Mouse (Mus musculus): ENCODE measurements around the gene Rin2. TPM values are rescaled to one million over a fixed set of nuclear protein-coding genes. Genes with fewer than 3 reads are reported as not detected.

The Rin2 gene
- polyA plus RNA-seq, 2 experiments, result 38.1 to 49.7 TPM

GRCm38 (mm10) chr2:145730905-145731304, 55.9 kb downstream of the Rin2 start:
- H3K4me2 ChIP-seq (replicated peaks; ENCODE audit: low read depth, low read length, severe bottlenecking), result no peak overlapping the region
- no peaks in the 10 kb centered on the region for H3K36me3 ChIP-seq (ENCODE audit: control insufficient read depth, insufficient read depth, low read length)
- no peak overlapping the region for H3K9ac ChIP-seq (ENCODE audit: low read depth, low read length, severe bottlenecking)
- no peak overlapping the region for H3K4me3 ChIP-seq (replicated peaks; ENCODE audit: low read length)
- no peak overlapping the region for H3K27ac ChIP-seq (replicated peaks; ENCODE audit: low read depth, low read length)
- ATAC-seq (ENCODE audit: low FRiP score, low read depth) (no peak), DNase-seq (ENCODE audit: low spot score) (no peak)
- no peaks in the 10 kb centered on the region for H3K27me3 ChIP-seq (ENCODE audit: control insufficient read depth, insufficient read depth, low read length)
- WGBS, result 86% methylated on average over 7 of the region's 7 CpGs
- H3K4me1 ChIP-seq (ENCODE audit: control insufficient read depth, insufficient read depth, low read length), result peaks cover 7% of the 10 kb centered on the region; the same call in 1 of the 2 replicates
- no peaks in the 10 kb centered on the region for H3K9me3 ChIP-seq (ENCODE audit: control insufficient read depth, low read length)
- no peak for TF ChIP-seq POLR2A (IDR thresholded peaks at IDR 0.05; ENCODE audit: borderline replicate concordance, extremely low read depth, insufficient read depth, insufficient read length)

DNA sequence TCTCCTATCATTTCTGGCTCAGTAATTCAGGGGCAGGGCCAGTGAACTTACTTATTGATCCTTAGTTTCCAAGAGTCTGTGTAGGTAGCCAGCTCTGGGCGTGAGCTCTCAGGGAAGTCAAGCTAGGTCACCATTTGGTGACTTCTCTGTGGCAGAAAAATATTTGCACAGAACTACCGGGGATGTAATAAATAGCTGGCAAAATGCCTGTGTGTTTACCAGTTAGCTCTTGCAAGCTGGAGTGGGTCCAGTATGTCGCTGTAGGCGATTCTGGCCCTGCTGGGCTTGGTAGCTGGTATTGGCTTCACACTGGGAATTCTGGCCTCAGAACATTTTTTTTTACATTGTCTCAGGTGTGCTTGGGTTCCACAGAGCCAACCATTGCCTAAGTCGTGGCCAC, 60.1 kb downstream of the Rin2 start:
- no peak for TF ChIP-seq POLR2A (IDR thresholded peaks at IDR 0.05; ENCODE audit: borderline replicate concordance, extremely low read depth, insufficient read depth, insufficient read length)
- 75% methylated on average over 5 of the region's 5 CpGs for WGBS
- H3K4me1 ChIP-seq (ENCODE audit: control insufficient read depth, insufficient read depth, low read length), result peaks cover 7% of the 10 kb centered on the region; the same call in 1 of the 2 replicates
- no peak overlapping the region for H3K4me3 ChIP-seq (replicated peaks; ENCODE audit: low read length)
- no peaks in the 10 kb centered on the region for H3K36me3 ChIP-seq (ENCODE audit: control insufficient read depth, insufficient read depth, low read length)
- DNase-seq (ENCODE audit: low spot score), result no peak
- no peaks in the 10 kb centered on the region for H3K27me3 ChIP-seq (ENCODE audit: control insufficient read depth, insufficient read depth, low read length)
- H3K4me2 ChIP-seq (replicated peaks; ENCODE audit: low read depth, low read length, severe bottlenecking), result no peak overlapping the region
- no peak overlapping the region for H3K27ac ChIP-seq (replicated peaks; ENCODE audit: low read depth, low read length)
- ATAC-seq (ENCODE audit: low FRiP score, low read depth), result no peak
- no peak overlapping the region for H3K9ac ChIP-seq (ENCODE audit: low read depth, low read length, severe bottlenecking)
- H3K9me3 ChIP-seq (ENCODE audit: control insufficient read depth, low read length), result no peaks in the 10 kb centered on the region

GRCm38 (mm10) chr2:145736543-145736942, 61.5 kb downstream of the Rin2 start:
- Histone ChIP-seq H3K9me3 (ENCODE audit: control insufficient read depth, low read length) (no peaks in the 10 kb centered on the region), H3K4me2 (replicated peaks; ENCODE audit: low read depth, low read length, severe bottlenecking) (no peak overlapping the region), H3K4me1 (ENCODE audit: control insufficient read depth, insufficient read depth, low read length) (peaks cover 7% of the 10 kb centered on the region; the same call in 1 of the 2 replicates), H3K27ac (replicated peaks; ENCODE audit: low read depth, low read length) (no peak overlapping the region), H3K27me3 (ENCODE audit: control insufficient read depth, insufficient read depth, low read length) (no peaks in the 10 kb centered on the region), H3K4me3 (replicated peaks; ENCODE audit: low read length) (no peak overlapping the region), H3K9ac (ENCODE audit: low read depth, low read length, severe bottlenecking) (no peak overlapping the region), H3K36me3 (ENCODE audit: control insufficient read depth, insufficient read depth, low read length) (no peaks in the 10 kb centered on the region)
- no peak for TF ChIP-seq POLR2A (IDR thresholded peaks at IDR 0.05; ENCODE audit: borderline replicate concordance, extremely low read depth, insufficient read depth, insufficient read length)
- ATAC-seq (ENCODE audit: low FRiP score, low read depth) (no peak), DNase-seq (ENCODE audit: low spot score) (no peak)
- 42% methylated on average over 1 of the region's 1 CpGs for WGBS

GRCm38 (mm10) chr2:145737196-145737595, 62.2 kb downstream of the Rin2 start:
- Histone ChIP-seq H3K4me2 (replicated peaks; ENCODE audit: low read depth, low read length, severe bottlenecking) (no peak overlapping the region), H3K27me3 (ENCODE audit: control insufficient read depth, insufficient read depth, low read length) (no peaks in the 10 kb centered on the region), H3K27ac (replicated peaks; ENCODE audit: low read depth, low read length) (no peak overlapping the region), H3K9me3 (ENCODE audit: control insufficient read depth, low read length) (no peaks in the 10 kb centered on the region), H3K4me3 (replicated peaks; ENCODE audit: low read length) (no peak overlapping the region), H3K4me1 (ENCODE audit: control insufficient read depth, insufficient read depth, low read length) (peaks cover 7% of the 10 kb centered on the region; the same call in 1 of the 2 replicates), H3K9ac (ENCODE audit: low read depth, low read length, severe bottlenecking) (no peak overlapping the region), H3K36me3 (ENCODE audit: control insufficient read depth, insufficient read depth, low read length) (no peaks in the 10 kb centered on the region)
- DNase-seq (ENCODE audit: low spot score), result no peak
- no peak for TF ChIP-seq POLR2A (IDR thresholded peaks at IDR 0.05; ENCODE audit: borderline replicate concordance, extremely low read depth, insufficient read depth, insufficient read length)
- peak; percentile 19; the same call in 1 of the 2 replicates for ATAC-seq (ENCODE audit: low FRiP score, low read depth)
- WGBS, result 32% methylated on average over 5 of the region's 5 CpGs

- no peak overlapping the region for H3K4me3 ChIP-seq (replicated peaks; ENCODE audit: low read length)
- ATAC-seq (ENCODE audit: low FRiP score, low read depth), result no peak
- no peak for DNase-seq (ENCODE audit: low spot score)
- no peaks in the 10 kb centered on the region for H3K27me3 ChIP-seq (ENCODE audit: control insufficient read depth, insufficient read depth, low read length)
- H3K36me3 ChIP-seq (ENCODE audit: control insufficient read depth, insufficient read depth, low read length), result no peaks in the 10 kb centered on the region
- WGBS, result 96% methylated on average over 5 of the region's 5 CpGs
- no peak overlapping the region for H3K9ac ChIP-seq (ENCODE audit: low read depth, low read length, severe bottlenecking)
- H3K4me2 ChIP-seq (replicated peaks; ENCODE audit: low read depth, low read length, severe bottlenecking), result no peak overlapping the region
- H3K4me1 ChIP-seq (ENCODE audit: control insufficient read depth, insufficient read depth, low read length), result 0 out of 2 replicates have a peak, but pooled peaks cover 1% of the 10 kb centered on the region
- H3K9me3 ChIP-seq (ENCODE audit: control insufficient read depth, low read length), result no peaks in the 10 kb centered on the region
- no peak for TF ChIP-seq POLR2A (IDR thresholded peaks at IDR 0.05; ENCODE audit: borderline replicate concordance, extremely low read depth, insufficient read depth, insufficient read length)
- H3K27ac ChIP-seq (replicated peaks; ENCODE audit: low read depth, low read length), result no peak overlapping the region
Measured at GRCm38 (mm10) chr2:145740729-145741128, 65.7 kb downstream of the Rin2 start.

Data from limb, embryonic 14.5 days (tissue).